Mouse (Mus musculus) thymus, postnatal 36 days (tissue): Measurements from ENCODE around the gene 2310034G01Rik.
A peak's percentile ranks its signal among the peaks of the same experiment; 100 is the strongest.

ENCODE experiments used
- DNase-seq, 2 experiments: peaks; one replicate each; pipeline ENCODE4 v3.0.0; 2022; ENCODE audit warnings: mixed read lengths in 2 of 2

The 2310034G01Rik gene

GRCm38 (mm10) chr19:46327531-46328064, 22.5 kb downstream of the 2310034G01Rik start:
- DNase-seq: no peak

GRCm38 (mm10) chr19:46326756-46327305, 23.3 kb downstream of the 2310034G01Rik start, which contains the start of gene Psd:
Psd (minus strand) TSS chr19:46327156.
- DNase-seq: peak in 1 of 2 experiments; percentile 40

DNA sequence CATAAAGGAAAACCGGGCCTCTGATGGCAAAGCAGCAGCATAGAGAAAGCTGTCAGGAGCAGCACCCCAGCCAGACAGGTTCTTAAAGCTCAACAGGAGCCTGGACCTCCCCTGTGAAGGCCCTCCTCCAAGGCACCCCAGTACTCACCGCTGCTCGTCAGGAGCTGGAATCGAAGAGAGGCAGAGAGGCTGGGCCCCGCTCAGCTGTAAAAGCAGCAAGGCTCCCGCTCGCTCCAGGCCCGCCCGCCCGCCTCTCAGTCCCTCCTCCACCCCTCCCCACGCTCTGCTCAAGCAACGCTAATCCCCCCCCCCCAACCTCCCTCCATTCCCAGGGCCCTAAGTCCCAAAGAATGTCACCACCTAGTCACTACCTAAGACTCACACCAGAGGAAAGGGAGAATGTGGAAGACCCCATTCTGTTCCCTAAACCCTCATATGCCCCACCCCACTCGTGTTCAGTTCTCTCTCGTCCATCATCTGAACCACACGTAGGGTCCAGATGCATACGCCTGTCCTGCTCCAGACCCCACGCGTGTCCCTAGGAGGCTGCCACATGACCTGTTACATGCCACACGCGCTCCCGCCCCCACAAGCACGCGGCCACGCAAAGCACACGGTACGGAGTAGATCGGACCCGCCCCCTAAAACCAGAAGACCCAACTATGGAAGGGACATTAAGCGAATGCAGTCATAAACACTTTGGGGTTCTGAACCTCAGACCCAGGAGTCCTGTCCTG, 23.9 kb downstream of the 2310034G01Rik start:
- DNase-seq: no peak

- no peak for DNase-seq
Observed at GRCm38 (mm10) chr19:46324918-46325317, 25.2 kb downstream of the 2310034G01Rik start.

- DNase-seq: no peak
Observed at GRCm38 (mm10) chr19:46324366-46324765, 25.7 kb downstream of the 2310034G01Rik start.

DNA sequence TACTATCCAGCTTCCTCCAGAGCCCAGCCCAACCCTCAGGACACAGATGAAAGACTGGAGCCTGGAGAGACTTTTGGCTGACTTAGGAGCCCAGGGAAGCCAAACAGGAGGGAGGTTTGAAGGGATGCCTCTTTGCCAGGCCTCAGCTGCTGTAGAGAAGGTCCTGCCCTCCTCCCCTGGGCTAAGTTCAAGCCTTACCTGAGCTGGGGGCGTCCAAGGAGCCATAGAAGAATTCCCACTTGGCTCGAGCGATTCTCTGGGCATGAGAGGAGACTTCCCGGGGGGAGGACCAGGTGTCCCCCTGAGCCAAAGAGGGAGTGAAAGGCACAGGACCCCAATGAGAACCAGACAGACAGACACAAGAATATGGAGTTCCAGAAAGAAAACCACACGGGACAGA, 26.4 kb downstream of the 2310034G01Rik start:
- no peak for DNase-seq

GRCm38 (mm10) chr19:46322996-46323572, 27.0 kb downstream of the 2310034G01Rik start:
- no peak for DNase-seq

DNA sequence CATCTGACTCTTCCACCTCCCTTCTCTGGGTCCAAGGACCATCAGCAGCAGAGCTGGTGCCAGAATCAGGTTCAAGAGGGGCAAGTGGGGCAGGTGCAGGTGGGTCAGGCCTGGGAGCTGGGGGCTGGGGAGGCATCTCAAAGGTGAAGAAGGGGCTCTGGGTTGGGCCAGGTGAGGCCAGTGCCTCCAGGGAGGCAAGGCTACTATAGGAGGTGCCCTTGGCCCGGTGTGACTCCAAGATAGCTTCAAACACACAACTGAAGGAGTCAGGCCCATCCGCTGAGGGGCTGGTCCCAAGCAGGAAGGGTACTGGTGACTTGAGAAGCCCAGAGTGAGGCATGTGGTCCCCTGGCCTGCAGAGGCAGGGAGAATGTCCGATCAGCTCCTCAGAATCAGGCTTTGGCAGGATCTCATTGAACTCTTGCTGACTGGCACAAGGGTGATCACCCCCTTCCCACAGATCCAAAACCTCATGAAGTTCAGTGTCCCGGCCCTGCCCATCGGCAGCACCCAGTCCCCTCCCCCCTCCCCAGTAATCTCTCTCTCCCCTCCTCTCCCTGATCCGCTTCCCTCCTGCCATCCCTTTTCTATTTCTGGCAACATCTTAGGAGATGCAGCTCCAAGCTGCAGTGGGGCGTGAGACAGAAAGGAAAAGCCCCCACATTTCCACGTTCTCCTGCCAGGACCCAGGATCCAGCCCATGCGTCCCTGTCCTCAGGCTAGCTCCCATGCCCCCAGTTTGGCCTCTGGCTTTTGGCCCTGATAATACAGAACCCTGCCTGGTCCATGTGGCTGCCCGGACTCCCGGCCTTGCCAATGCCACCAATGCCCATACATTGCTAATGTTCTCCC, 27.7 kb downstream of the 2310034G01Rik start:
- DNase-seq: no peak

GRCm38 (mm10) chr19:46321101-46321943, 28.8 kb downstream of the 2310034G01Rik start:
- peak; percentile 47 to 77 for DNase-seq

DNA sequence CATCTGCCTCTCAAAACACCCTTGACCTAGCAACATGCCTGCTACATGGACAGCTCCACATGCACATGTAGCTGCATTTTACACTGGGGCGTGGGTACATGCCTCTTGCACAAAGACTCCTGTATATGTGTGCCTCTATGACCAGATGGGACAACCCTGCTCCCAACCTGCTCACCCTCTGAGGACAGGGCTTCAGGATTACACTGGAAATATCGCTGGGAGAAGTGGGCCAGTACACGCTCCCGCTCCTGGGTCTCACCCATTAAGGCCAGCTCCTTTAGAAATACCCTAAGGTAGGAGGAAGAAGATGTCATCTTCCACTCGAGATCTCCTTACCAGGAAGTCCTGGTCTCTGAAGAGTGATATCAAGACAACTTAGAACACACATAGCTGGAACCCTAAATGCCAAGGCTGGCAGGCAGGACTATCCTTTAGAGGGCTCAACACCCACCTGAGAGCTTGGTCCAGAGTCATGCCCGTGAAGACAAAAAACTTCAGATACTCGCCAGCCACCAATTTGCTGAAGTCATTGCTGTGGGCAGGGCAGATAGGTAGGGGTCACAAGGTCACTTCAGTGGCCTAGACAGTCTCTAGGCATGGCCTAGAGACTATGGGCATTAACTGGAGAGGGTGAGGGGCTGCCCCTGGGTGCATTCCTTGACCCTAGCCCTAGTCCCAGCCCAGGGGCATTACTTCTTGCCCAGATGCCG, 29.9 kb downstream of the 2310034G01Rik start:
- DNase-seq: no peak

DNA sequence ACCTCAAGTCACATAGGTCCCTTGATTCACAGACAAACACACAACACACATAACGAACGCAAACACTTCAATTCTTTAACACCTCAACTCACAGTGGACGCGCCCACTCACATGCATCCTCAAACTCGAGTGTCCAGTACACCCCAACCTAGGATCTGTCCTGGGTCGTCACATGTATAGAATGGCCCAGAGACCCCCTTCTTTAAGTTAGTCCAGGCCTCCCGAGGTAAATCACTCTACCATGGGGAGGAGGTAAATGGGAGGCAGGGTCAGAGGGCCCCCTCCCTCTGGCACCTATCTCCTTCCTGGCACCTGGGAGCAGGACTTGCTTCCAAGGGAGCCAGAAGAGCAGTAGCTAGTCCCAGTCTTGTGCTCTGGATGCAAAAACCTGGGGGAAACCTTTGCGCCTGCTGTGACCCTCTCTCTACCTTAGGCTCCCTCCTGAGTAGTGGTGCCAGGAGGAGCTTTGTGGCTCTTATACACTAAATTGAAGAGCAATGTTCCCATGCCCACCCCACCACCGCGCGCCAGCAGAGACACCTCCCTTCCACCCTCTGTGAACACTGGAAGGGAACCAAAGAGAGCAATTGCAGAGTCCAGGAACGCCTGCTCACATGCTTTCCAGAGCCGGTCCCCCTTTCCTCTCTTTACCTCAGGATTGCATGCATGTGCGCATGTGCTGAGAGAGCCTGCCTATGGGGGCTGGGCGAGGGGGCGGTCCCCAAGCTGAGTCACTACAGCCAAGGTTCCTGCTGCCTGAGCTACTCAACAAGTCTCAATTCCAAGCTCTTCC, 31.3 kb downstream of the 2310034G01Rik start:
- peak in 1 of 2 experiments; percentile 9 for DNase-seq

- peak in 1 of 2 experiments; percentile 2 for DNase-seq
Observed at GRCm38 (mm10) chr19:46318031-46318471, 32.1 kb downstream of the 2310034G01Rik start.

- peak in 1 of 2 experiments; percentile 1 for DNase-seq
Observed at GRCm38 (mm10) chr19:46317546-46317885, 32.6 kb downstream of the 2310034G01Rik start.

DNA sequence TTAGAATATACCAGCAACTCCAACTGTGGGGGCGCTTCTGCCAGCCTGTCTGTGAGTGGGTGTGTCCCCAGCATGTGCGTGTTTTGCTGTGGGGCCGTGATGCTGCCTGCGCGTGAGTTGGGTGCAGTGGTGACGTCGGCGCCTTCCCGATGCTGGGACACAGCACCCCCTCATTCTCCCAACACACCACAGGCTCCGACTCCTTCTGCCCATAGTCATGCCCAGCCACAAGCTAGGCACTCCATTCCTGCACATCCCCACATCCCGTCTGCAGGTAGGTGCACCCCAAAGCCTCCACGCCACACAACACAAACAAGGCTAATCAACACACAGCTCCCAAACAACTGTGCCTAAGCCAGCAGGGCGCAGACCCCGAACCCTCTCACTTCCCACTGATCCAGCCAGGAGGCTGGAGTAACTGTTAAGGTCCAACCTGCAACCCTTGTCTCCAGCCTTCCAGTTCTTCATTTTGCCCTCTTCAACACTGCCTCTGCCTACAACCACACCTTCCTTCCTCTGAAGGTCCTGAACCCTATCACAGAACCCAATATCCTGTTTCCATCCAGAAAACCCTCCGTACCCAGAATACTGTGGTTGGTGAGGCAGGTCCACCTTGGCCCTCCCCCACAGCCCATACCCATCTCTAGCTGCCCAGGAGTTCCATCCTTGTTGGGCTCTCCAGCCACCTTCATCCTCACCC, 33.1 kb downstream of the 2310034G01Rik start:
- DNase-seq: peak in 1 of 2 experiments; percentile 1

- DNase-seq: peak in 1 of 2 experiments; percentile 0
Observed at GRCm38 (mm10) chr19:46315752-46316610, 34.1 kb downstream of the 2310034G01Rik start.

DNA sequence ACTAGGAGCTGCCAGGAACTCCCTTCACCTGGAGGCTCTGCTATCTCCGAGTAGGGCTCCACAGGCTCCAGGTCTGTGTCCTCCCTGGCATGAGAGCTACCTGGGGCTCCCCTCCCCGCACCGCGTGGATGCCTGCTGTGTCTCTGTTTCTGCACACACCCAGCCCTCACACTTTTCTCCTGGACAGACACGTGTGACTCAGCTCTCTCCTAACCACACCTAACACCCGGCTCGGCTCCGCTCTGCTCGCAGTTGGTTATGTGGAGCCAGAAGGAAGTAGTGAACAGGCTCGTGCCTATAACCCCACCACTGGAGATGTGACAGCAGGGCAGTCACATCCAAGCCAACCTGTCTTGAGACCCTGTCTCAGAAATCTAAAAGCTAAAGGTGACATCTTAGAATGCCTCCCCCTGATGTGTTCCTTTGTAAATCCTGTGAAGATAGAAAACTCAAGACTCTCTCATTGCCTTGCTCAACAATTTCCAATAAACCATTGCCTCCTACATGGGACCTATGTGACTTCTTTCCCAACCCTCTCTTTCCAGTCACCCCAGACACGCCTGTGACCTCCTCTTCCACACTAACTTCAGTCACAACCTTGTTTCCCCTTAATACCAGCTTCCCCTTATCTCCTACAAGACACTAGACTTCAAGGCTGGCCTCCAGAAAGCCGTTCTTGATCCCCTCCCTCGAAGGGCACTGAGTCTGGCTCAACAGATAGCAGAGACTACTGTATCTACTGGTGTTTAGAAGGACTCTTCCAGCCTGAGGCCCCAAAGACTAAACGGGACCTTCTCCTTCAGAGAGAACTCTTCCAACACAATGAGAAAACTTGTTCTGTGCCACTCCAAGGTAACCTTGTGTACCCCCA, 35.0 kb downstream of the 2310034G01Rik start:
- DNase-seq: peak in 1 of 2 experiments; percentile 1

GRCm38 (mm10) chr19:46314151-46314601, 35.9 kb downstream of the 2310034G01Rik start:
- DNase-seq: peak in 1 of 2 experiments; percentile 12
